Mouse (Mus musculus): Measurements from ENCODE around the gene Cldn12.

GRCm38 (mm10) chr5:5503381-5503780 lies 11.4 kb downstream of the Cldn12 start:
- TF ChIP-seq CTCF (conservative IDR thresholded peaks at IDR 0.05; ENCODE audit: low read length) (no peak), POU5F1 (IDR thresholded peaks at IDR 0.05; ENCODE audit: borderline replicate concordance, low read length) (no peak)
